Mouse (Mus musculus) midbrain, embryonic 10.5 days (tissue): Measurements from ENCODE around the gene Rarg. TPM values are rescaled to one million over a fixed set of nuclear protein-coding genes. Genes with fewer than 3 reads are reported as not detected.
A peak's percentile ranks its signal among the peaks of the same experiment; 100 is the strongest.

Experiments used
- DNase-seq: peaks from one replicate; pipeline ENCODE4 v3.0.0-alpha.2; 2017; ENCODE audit warnings: low spot score
- H3K27ac ChIP-seq: fragments of 300-500 bp; sonication (generic); replicated peaks from 2 replicates; pipeline ENCODE4 v1.5.1; 2016; ENCODE audit warnings: mild to moderate bottlenecking
- H3K27me3 ChIP-seq: fragments of 300-500 bp; sonication (generic); 2 replicates; pipeline ENCODE4 v1.6.1; 2016; ENCODE audit warnings: low read depth, mild to moderate bottlenecking; ENCODE audit not compliant: poor library complexity, severe bottlenecking
- H3K36me3 ChIP-seq: fragments of 300-500 bp; sonication (generic); 2 replicates; pipeline ENCODE4 v1.6.1; 2016; ENCODE audit warnings: mild to moderate bottlenecking, moderate library complexity
- H3K4me1 ChIP-seq: fragments of 300-500 bp; sonication (generic); 2 replicates; pipeline ENCODE4 v1.6.1; 2016
- H3K4me3 ChIP-seq: fragments of 300-500 bp; sonication (generic); 2 replicates; pipeline ENCODE4 v1.5.1; 2016; ENCODE audit warnings: mild to moderate bottlenecking, moderate library complexity
- H3K9me3 ChIP-seq: fragments of 300-500 bp; sonication (generic); replicated peaks from 2 replicates; pipeline ENCODE4 v1.6.1; 2016; ENCODE audit warnings: mild to moderate bottlenecking
- WGBS: fragments of 180-500 bp; shearing (Covaris S2); methylation state at CpG from one replicate; pipeline ENCODE4 v1.1.7; 2016; 5-methylcytosine and 5-hydroxymethylcytosine counted together
- polyA plus RNA-seq: library from polyadenylated mRNA; unstranded; fragments of >200 nt; fragmentation: Nextera tagmentation; extraction: Ambion mirVana; gene quantifications from 2 replicates; pipeline ENCODE4 v1.2.1, GENCODE M21; 2016

The Rarg gene
- polyA plus RNA-seq, 1 experiment from 2014 or later = 16.2 TPM

DNA sequence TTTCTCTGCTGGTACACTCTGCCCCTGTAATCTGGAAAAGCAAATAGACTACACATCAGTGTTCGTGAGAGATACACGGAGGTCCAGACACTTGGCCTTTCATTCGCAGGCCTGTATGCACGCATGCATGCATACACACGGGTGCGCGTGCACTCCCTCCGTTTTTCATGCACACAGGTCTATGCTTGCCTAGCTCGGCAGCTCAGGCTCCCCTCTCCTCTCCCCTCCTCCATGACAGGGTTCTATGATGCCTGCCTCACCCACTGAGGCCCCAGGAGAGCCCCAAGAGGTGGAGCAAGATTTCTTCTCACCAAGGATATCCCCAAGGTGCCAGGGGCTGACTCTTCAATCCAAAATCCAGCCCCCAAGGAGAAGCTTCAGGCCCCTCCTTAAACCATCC is 7.3 kb downstream of the Rarg start:
- WGBS = 49% methylated on average over 9 of the region's 9 CpGs
- H3K4me1 ChIP-seq = peaks cover 61% of the 10 kb centered on the region
- peaks cover 95% of the 10 kb centered on the region for H3K27me3 ChIP-seq
- no peaks in the 10 kb centered on the region for H3K9me3 ChIP-seq
- H3K27ac ChIP-seq = no peak overlapping the region; the same call in 1 of the 2 replicates
- no peaks in the 10 kb centered on the region for H3K36me3 ChIP-seq
- DNase-seq = no peak
- H3K4me3 ChIP-seq = peak overlapping the region; percentile 32; the same call in 1 of the 2 replicates

DNA sequence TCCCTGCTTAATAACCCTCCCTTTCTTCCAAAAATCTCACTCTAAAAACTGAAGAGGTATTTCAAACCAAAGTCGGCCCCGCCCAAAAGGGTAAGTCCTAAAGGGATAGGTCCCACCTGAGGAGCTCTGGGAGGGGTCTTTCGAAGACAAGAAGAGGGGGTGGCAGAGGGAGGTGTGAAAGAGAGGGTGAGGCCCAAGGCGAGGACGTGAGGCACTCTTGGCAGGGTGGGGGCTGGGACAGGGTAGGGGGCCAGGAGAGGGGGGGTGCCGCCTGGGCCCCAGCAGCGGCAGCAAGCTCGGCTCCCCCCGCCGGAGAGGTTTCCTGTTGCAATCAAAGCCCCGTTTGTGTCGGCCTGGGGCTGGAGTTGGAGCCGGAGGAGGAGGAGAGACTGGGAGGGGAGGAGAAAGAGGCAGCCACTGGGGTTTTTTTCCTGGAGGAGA is 8.0 kb downstream of the Rarg start:
- 1% methylated on average over 13 of the region's 13 CpGs for WGBS
- H3K4me3 ChIP-seq = peak overlapping the region; percentile 32
- H3K27ac ChIP-seq = peak overlapping the region; percentile 71
- peaks cover 95% of the 10 kb centered on the region for H3K27me3 ChIP-seq
- no peaks in the 10 kb centered on the region for H3K9me3 ChIP-seq
- peak; percentile 52 for DNase-seq
- peaks cover 67% of the 10 kb centered on the region for H3K4me1 ChIP-seq
- H3K36me3 ChIP-seq = no peaks in the 10 kb centered on the region

DNA sequence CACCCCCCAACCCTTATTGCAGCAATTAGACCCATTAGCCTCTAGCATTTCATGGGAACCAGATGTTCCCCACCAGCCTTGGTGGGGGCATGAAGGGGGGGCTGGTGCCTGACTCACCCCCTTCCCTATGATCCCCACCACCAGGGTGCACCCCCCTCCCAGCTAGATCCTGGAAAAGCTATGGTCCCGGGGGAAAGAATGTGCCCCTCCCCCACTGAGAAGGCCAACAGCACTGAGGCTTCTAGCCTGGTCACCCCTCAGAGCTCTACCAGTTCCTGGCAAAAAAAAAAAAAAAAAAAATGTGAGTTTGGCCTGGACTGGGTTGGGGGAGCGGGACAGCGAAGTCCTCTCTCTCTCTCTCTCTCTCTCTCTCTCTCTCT is 8.5 kb downstream of the Rarg start:
- Histone ChIP-seq H3K27me3 (peaks cover 95% of the 10 kb centered on the region), H3K4me1 (peaks cover 72% of the 10 kb centered on the region), H3K36me3 (no peaks in the 10 kb centered on the region), H3K9me3 (no peaks in the 10 kb centered on the region), H3K4me3 (peak overlapping the region; percentile 14; the same call in 1 of the 2 replicates), H3K27ac (no peak overlapping the region; the same call in 1 of the 2 replicates)
- WGBS = 0% methylated on average over 3 of the region's 3 CpGs
- DNase-seq = no peak

DNA sequence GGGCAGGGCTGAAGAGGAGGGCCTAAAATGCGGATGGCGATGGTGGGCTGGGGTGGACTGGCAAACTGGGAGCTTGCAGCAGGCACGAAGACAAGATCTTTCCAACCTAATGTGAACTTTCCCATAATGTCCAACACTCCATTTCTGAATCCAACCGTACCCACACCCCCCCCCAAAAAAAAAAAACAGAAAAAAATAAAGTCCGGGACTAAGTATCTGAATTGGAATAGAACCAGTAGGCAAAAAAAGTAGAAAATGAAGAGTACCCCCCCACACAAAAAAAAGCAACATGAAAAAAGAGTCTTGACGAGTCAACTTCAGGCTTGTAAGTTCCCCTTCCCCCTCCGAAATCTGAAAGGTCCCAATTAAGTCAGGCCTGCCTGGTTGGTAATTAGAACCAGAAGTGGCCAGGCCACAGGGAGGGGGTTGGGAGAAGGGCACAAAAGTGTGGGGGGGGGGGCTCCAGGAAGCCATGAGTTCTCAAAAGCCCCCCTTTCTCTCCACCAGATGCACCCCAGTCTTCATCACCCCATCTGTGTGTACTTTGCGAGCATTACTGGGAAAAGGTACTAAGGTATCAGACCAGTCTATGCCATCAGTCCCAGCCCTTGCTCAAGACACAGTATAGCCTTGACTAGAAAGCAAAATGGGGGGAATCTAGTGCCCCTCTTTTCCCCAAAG is 9.0 kb downstream of the Rarg start:
- Histone ChIP-seq H3K9me3 (no peaks in the 10 kb centered on the region), H3K4me3 (peak overlapping the region; percentile 70), H3K27me3 (peaks cover 95% of the 10 kb centered on the region), H3K36me3 (no peaks in the 10 kb centered on the region), H3K4me1 (peaks cover 77% of the 10 kb centered on the region), H3K27ac (peak overlapping the region; percentile 75)
- 2% methylated on average over 8 of the region's 8 CpGs for WGBS
- DNase-seq = no peak

DNA sequence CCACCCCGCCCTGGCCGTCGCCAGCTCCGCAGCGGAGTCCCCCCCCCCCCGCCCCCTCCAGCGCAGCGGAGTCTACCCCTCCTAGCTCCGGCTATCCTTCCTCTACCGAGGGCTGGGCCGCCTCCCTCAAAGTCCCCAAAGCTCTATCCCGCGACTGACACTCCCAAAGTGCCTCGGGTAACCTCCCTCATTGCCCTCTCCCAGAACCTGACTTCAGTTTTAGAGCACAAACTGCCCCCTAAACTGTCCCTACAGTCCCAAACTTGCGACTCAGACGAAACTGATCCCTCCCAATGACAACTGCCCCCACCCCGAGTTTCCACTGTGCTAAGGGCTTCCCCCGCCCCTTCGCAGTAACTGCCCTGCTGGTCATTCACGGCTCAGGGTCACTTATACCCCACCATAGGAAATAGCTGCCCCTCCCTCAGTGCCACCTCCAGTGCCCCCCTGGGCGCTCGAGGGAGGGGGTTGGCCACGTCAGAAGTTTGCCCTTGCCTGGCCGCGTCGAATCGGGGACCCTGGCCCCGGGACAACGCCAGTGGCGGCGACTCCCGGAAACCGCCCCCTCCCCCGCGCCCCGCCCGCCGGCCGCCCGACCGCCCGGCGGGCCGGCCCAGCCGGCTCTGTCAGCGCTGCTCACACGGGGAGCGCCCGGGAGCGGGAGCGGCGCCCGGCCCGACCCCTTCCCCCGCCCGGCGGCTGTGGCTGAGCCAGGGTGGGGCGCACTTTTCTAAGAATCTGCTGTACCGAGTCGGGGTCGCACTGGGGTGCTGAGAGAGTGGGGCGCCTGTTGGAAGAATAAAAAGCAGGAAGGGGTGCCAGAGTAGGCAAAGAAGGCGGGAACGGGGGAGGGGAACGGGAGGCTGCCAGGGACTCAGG is 9.8 kb downstream of the Rarg start:
- Histone ChIP-seq H3K9me3 (no peaks in the 10 kb centered on the region), H3K4me3 (peak overlapping the region; percentile 70), H3K36me3 (no peaks in the 10 kb centered on the region), H3K4me1 (peaks cover 85% of the 10 kb centered on the region), H3K27me3 (peaks cover 100% of the 10 kb centered on the region), H3K27ac (peak overlapping the region; percentile 75)
- DNase-seq = peak; percentile 66
- WGBS = under 1% methylated on average over 59 of the region's 65 CpGs

DNA sequence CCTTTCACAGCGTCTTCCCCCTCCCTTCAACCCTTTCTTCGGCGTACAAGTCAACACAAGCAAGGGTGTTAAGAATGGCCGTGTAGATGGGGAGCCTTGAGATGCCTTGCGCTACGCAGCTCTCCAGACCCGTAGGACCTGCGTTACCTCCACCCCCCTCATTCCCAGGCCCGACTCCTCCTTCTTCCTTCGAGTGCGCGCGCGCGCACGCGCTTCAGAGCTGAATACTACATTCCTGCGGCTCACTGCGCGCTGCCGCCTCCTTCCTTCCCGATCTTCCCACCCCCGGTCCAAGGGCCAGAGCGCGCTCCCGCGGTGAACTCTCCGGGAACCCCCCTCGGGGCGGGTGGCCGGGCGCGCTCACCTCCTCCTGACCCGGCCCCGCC is 10.5 kb downstream of the Rarg start:
- Histone ChIP-seq H3K9me3 (no peaks in the 10 kb centered on the region), H3K27me3 (peaks cover 100% of the 10 kb centered on the region), H3K27ac (peak overlapping the region; percentile 75), H3K4me3 (peak overlapping the region; percentile 70), H3K4me1 (peaks cover 86% of the 10 kb centered on the region), H3K36me3 (no peaks in the 10 kb centered on the region)
- under 1% methylated on average over 34 of the region's 35 CpGs for WGBS
- peak; percentile 84 for DNase-seq

DNA sequence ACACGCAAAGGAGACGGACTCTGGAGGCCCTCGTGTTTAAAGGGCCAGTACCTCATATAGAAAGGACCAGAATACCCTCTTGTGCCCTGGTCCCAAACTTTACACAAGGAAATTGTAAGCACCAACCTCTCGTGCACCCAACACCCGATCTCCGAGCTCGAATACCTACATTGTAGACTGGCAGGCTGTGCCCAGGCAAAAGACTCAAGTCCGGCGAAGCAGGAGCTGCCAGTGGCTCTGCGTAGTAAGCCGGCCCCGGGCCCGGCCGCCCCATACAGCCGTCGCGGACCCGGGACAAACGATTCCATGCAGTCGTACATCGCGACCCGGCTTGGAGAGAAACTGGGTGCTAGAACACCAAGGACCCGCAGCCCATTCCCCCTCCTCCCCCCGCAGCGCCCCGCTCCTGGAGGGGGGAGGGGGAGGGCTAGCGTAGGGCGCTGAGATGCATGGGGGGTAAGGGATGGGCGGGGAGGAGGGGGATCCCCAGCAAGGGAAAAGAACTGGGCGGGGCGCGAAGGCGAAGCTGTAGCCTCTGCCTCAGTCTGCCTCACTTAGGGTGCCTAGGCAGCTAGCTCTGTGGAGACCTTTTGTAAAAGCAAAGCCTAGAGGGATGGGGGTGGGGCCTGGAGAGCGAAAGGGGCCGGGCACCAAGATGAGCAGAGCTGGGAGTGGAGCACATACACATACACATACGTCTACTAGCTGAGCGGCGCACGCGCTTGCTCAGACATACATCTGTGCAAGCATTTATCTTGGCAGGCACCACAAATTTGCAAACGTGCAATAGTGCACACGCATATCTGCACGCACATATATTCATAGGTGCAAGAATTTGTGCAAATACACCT is 11.2 kb downstream of the Rarg start:
- peak overlapping the region; percentile 75 for H3K27ac ChIP-seq

DNA sequence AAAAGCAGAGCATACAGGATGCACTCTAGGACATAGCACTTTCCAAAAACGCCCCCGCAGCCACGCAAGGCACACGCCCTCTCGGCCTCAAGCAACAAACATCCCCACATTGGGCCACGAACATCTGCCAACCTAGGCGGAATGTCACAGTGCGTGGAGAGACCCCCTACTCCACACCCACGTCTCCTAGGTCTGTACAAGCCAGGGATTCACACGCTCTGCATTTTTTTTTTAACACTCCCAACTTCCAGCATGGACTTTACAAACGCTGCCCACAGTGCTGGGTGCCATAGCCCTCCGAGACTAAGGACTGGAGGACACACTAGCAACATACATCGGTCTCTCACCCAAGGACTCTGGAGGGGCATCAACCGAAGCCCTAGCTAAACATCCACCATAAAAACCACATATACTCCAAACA is 11.8 kb downstream of the Rarg start:
- no peaks in the 10 kb centered on the region for H3K36me3 ChIP-seq
- DNase-seq = no peak
- H3K27ac ChIP-seq = peak overlapping the region; percentile 75; the same call in 1 of the 2 replicates
- 3% methylated on average over 14 of the region's 14 CpGs for WGBS
- H3K4me1 ChIP-seq = peaks cover 79% of the 10 kb centered on the region
- peak overlapping the region; percentile 70 for H3K4me3 ChIP-seq
- H3K27me3 ChIP-seq = peaks cover 100% of the 10 kb centered on the region
- no peaks in the 10 kb centered on the region for H3K9me3 ChIP-seq

More for the DNA sequence above, 11.2 kb downstream of the Rarg start:
- Histone ChIP-seq H3K9me3 (no peaks in the 10 kb centered on the region), H3K27me3 (peaks cover 100% of the 10 kb centered on the region), H3K36me3 (no peaks in the 10 kb centered on the region), H3K4me3 (peak overlapping the region; percentile 70), H3K4me1 (peaks cover 86% of the 10 kb centered on the region)
- peak; percentile 72 for DNase-seq
- WGBS = under 1% methylated on average over 43 of the region's 44 CpGs

DNA sequence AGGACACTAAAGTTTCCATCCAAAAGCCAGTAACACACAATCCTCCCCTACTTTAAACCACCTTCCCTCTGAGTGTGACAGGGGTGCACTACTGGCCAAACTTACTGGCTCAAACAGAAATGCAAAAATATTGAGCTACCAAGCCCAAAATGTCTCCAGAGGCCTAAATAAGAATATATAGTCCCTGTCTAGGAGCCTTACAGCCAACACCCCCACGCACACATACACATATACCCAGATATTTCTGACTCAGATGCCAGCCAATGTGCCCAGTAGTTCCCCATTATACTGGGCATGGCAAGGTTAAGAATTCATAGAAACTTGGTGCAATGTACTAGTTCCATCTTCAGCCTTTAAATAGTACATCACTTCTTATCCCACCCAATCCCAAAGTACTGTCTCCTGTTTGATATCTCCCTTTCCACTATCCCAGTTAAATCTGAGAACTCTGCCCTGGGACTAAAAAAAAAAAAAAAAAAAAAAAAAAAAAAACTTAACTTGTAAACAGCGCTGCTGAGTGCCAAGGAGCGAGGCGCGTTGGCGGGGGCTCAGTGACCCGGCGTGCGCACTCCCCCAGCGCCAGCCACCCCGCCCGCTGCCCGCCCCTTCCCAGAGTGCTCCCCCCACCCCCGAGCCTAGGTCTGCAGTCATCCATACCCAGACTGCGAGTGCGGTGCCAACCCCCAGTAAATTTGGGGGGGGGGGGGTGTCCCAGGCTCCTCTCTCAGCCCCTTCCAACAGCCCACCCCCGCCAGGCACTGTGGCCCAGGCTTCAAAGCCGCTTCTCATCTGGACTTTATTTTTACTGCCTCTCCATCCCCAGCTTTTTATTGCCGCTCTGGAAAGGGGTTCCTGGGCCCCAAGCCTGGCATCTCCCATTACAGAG is 12.8 kb downstream of the Rarg start:
- no peak overlapping the region for H3K27ac ChIP-seq
- peaks cover 70% of the 10 kb centered on the region for H3K4me1 ChIP-seq
- no peaks in the 10 kb centered on the region for H3K9me3 ChIP-seq
- H3K27me3 ChIP-seq = peaks cover 97% of the 10 kb centered on the region
- no peaks in the 10 kb centered on the region for H3K36me3 ChIP-seq
- 4% methylated on average over 19 of the region's 19 CpGs for WGBS
- DNase-seq = no peak
- peak overlapping the region; percentile 70; the same call in 1 of the 2 replicates for H3K4me3 ChIP-seq

DNA sequence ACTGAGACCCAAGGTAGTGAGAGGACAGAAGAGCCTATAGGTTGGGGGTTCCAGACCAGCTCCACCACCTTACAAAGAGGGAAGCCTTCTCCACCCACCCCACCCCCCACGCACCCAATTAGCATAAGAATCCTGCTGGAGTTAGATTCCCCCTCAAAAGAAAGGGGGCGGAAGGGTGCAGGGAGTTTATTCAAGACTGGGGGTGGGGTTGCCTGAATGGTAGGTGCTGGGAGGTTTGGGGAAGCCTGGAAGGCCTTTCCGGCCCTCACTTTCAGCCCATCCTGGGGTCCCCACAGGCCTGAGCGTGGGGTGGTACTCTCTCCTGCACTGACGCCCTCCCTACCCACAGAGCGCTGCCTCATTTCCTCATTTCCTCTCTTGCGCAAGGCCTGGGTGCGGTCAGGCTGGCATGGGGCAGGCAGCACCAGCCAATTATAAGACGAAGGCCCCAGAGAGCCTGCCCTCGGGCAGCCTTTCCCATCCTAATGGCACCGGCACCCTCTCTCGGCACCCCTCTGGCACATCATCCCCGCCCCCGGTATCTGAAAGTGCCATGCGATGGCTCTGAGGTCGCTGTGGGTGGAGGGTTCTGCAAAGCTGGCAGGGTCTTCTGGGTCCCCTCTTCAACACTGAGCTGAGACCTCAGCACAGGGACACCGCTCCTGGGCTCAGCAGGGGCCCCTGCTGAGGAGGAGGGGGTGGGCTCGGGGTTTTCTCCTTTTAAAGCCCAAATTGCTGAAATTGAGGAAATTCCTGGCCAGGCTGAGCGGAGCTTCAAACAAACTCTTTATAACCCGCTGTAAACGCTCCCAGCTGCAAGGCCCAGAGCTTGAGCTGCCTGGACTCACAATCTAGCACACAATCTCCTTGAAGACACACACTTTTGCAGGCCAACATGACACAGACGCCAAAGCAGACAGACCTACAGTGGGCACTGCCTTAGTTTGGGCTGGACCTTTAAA is 13.8 kb downstream of the Rarg start:
- Histone ChIP-seq H3K9me3 (no peaks in the 10 kb centered on the region), H3K4me1 (peaks cover 60% of the 10 kb centered on the region), H3K27ac (peak overlapping the region; percentile 30; the same call in 1 of the 2 replicates), H3K4me3 (peak overlapping the region; percentile 31), H3K27me3 (peaks cover 91% of the 10 kb centered on the region), H3K36me3 (no peaks in the 10 kb centered on the region)
- 9% methylated on average over 22 of the region's 22 CpGs for WGBS
- no peak for DNase-seq
